Mouse (Mus musculus): ENCODE results near the gene Efcab2. TPM values are rescaled to one million over a fixed set of nuclear protein-coding genes. Genes with fewer than 3 reads are reported as not detected.

The Efcab2 gene
- total RNA-seq, 2 experiments from 2014 or later: 6.4 to 6.5 TPM

DNA sequence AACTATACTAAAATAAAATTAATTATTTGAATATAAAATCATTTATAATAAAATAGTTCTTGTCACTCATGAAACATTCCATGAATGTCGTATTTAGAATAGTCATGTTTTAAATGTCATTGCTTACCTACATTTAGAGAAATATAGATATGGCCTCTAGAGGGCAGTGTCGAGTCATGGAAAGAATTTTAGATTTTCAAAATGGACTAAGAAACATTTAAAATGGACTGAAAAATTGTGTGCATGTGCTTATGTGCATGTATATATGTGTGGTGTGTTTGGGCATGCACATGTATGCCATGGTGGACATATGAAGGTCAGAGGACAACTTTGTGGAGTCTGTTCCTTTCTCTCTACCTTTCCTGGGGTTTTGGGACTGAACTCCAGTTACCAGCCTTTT, 62.4 kb downstream of the Efcab2 start:
- no peak for DNase-seq (ENCODE audit: low spot score in 2 of 2)

- no peak for DNase-seq (ENCODE audit: low spot score in 2 of 2)
Measured at GRCm38 (mm10) chr1:178483854-178484253, 78.0 kb downstream of the Efcab2 start.

DNA sequence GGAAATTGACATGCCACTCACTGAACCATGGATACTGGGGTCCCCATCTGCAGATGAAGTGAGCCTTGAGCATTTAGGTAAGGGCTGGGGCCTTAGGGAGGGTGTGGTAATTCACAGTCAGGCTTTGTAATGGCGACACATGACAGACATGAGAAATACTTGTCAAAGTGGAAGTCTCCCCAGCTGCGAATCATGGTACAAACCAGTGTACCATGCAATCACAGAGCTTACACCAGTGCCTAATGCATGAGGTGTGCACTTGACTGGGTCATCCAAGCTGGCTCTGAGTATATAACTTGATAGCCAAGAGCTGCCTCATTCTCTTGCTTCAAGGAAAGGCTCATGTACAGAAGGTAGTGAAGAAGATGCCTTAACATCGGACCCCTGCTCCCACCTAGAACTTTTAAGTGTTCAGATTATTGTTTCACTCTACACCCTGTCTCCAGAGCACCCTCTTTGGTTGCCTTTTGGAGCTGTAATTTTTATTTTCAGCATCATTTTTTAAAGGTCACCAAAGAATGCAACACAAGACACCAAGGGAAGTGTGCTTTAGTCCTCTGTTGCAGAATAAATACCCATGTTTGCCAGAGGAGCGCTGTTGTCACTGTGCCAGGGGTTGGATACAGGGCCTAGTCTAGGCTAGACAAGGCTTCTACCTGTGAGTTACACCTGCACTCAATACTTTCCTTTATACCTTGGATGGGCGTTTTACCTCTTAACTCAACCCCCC, 79.4 kb downstream of the Efcab2 start:
- no peak for DNase-seq (ENCODE audit: low spot score in 2 of 2)

DNA sequence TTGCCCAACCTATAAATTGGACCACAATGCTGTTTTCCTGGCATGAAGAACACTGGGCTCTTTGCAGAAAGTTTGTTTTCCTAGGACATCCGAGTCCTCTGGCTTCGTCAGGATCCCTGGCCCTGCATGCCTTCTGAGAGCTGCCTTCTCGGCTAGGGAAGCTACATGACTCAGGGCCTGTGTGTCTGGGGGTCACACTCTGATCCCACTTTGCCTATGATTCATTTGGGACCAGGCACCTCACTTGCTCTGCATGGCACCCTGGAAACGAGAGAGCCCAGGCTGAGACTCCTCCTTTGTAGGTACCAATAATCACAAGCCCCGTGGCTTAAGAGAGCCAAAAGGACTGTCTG, 80.0 kb downstream of the Efcab2 start:
- no peak for DNase-seq (ENCODE audit: low spot score in 2 of 2)

GRCm38 (mm10) chr1:178486828-178487227, 80.9 kb downstream of the Efcab2 start:
- DNase-seq (ENCODE audit: low spot score in 2 of 2): no peak

DNA sequence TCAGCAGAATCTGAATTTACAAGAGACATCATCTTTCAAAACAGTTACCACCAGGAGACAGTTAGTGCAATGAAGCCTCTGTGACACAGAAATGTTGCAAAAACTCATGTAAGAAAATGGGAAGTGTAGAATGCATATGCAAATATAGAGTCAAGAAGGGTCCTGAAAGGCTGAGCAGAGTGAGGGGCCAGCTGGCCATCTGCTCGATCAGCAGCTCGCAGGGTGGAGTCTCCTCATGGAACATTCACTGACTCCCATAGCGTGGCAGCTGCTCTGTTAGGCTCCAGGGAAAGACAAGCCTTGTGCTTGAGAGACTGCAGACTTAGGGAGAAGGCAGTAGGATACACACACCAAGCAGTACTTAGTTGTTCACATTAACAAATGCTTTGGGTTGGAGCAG, 83.2 kb downstream of the Efcab2 start:
- no peak for DNase-seq (ENCODE audit: low spot score in 2 of 2)

DNA sequence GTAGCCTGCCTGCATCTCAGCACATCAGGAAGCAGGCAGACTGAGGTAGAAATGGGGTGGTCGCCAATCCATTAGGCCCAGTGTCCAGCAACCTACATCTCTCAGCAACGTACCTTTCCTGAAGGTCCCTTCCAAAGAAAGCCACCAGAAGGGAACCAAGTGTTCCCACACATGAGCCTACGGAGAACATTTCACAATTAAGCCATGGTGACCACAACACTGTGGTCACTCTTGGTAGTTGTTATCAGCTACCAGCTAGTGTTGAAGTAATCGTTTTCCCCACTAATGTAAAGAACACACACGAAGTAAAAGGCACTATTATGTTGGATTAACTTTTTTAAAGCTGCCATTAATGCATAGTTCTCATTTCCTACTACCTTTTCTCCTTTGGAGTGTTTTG, 85.8 kb downstream of the Efcab2 start:
- no peak for DNase-seq (ENCODE audit: low spot score in 2 of 2)

DNA sequence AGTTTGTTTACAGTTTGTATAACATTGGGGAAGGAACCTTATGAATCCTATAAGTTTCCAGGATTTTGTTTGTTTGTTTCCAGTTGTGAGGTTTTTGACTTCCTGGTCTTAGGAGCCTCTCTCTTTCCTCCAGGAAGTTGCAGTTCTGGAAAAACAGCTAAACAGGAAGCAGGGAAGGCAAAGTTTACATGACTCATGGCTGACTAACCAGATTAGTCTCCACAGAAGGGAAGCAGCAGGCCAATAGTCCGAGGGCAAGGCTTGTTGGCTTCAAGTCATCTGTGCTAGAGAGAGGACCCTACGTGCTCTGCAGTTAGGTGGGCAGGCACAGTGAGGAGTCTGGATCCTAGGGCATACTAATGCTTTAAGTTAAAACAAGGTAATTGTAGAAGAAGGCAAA, 86.6 kb downstream of the Efcab2 start:
- no peak for DNase-seq (ENCODE audit: low spot score in 2 of 2)

DNA sequence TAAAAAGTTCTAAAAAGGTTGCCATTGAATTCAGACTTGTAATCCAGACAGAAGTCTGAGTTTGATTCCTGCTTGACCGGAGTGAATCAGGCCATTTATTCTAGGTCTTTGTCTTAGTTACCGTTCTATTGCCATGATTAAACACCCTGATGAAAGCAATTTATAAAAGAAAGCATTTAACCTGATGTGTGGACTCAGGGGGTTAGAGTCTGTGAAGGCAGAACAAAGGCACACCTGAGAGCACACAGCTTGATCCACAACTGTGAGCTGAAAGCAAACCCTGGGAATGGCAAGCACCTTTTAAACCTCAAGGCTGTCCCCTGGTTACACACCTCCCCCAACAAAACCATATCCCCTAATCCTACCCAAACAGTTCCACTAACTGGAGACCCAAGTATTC, 90.3 kb downstream of the Efcab2 start:
- DNase-seq (ENCODE audit: low spot score in 2 of 2): no peak

- DNase-seq (ENCODE audit: low spot score in 2 of 2): no peak
Measured at GRCm38 (mm10) chr1:178496841-178497240, 91.0 kb downstream of the Efcab2 start.

DNA sequence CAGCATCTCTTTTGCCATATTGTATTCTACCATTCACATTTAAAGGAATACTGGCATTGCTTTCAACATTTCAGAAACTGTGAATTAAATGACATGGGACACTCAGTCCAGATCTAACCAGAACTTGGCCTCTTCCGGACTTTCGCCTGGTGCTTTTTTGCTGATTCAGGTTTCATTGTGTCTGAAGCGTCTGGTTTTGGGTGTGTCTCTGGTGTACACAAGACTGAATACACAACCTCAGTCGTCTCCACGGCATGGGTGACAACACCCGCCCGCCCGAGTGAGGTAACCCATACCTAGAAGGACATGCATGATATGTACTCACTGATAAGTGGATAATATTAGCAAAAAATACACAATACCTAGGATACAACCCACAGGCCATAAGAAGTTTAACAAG, 101.1 kb downstream of the Efcab2 start:
- no peak for DNase-seq (ENCODE audit: low spot score in 2 of 2)

- no peak for DNase-seq (ENCODE audit: low spot score in 2 of 2)
Measured at GRCm38 (mm10) chr1:178512323-178513031, 106.6 kb downstream of the Efcab2 start.

DNA sequence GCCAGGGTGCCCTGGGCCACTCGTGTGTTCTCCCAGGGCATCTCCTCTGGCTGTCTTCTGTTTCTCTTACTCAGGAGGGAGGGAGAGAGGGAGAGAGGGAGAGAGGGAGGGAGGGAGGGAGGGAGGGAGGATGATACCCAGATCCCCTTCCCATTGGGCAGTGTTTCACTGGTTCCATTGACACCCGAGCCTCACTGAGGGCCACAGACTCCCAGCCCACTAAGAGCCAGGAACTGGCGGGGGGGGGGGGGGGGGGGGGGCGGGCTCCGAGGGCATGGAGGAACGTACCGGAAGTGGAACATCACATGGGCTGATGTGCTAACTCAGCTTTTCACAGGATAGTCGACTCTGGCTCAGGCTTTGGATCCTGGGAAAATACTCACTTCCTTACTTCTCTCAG, 108.1 kb downstream of the Efcab2 start:
- no peak for DNase-seq (ENCODE audit: low spot score in 2 of 2)

DNA sequence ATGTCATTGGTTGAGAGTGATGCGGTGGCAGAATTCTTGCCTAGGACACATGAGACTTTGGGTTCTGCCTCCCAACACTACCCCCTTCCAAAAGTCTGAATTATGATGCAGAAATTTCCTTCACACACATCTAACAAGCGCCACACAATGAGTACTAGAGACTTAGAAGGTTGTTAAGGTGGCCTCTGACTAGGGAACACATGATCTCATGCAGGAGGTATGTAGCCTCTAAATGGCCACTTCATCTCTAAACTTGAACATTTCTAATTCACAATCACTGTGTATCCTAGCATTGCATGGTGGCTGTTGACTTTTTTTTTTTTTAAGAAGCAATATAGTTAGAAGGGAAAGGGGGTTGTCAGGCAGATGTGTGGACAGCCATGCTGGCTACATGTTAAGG, 110.0 kb downstream of the Efcab2 start:
- DNase-seq (ENCODE audit: low spot score in 2 of 2): no peak

- DNase-seq (ENCODE audit: low spot score in 2 of 2): no peak
Measured at GRCm38 (mm10) chr1:178522389-178522788, 116.5 kb downstream of the Efcab2 start.

- DNase-seq (ENCODE audit: low spot score in 2 of 2): no peak
Measured at GRCm38 (mm10) chr1:178523152-178523551, 117.3 kb downstream of the Efcab2 start.

DNA sequence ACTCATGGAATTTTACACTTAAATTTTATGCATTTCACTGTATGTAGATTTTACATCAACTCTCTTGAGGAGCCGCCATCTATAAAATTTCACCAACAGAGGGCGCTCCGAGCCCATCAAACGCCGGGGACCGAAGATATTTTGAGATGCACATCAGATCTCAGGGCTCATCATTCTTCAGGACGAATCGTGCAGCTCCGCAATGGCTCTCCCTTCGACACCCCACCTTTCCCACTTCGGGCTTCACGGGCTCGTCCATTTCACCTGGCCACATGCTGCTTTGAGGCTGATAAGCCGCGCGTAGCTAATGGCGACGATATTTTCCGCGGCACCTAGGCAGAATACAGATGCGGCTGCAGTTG, 121.3 kb downstream of the Efcab2 start:
- peak; percentile 54 to 63 for DNase-seq (ENCODE audit: low spot score in 2 of 2)

- peak; percentile 29 to 39 for DNase-seq (ENCODE audit: low spot score in 2 of 2)
Measured at GRCm38 (mm10) chr1:178527547-178528361, 121.9 kb downstream of the Efcab2 start.

DNA sequence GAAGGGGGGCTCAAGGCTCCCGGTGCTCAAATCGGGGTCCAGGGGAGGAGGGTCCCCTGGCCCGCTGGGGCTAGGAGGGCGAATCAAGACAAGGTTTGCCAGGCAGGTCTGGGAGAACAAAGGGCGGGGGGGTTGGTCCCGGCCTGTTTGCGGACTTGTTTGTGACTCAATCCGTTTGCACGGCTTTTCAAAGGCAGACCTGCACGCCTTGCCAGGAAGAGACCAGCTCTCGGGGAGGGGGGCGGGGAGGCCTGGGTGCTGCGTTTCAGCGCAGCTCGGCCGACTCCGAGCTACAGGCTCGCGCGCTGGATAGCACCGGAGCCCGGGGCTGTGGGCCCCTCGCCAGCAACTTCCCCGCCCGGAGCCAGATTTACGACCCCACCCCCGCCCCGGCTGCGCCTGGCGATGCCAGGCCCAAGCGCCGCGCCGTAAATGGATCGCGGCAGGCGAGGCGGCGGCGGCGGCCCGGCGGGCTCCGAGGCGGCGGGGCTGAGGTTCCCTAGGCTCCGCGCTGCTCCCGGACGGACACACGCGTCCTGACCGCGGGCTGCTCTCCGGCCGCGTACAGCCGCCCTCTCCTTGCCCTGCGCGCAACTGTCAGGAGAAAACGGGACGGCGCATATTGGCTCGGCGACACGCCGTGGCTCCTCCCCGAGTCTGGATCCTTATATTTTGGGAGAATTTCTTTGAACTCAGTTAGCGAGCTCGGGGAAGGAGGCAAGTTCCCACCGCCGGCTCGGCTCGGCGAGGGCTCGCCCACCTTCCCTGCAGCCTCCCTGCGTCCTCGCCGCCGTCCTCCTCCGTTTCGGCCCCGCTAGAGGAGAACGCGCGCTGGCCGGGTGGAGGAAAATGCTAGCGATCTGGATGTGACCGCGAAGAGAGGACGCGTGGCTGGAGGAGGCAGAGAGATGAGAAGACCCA, 122.8 kb downstream of the Efcab2 start, which contains the start of gene Kif26b:
Kif26b (plus strand) TSS at position 695 of the 921 bp plus-strand sequence.
- DNase-seq (ENCODE audit: low spot score in 2 of 2): peak; percentile 39 to 49

- peak in 1 of 2 experiments; percentile 14 for DNase-seq (ENCODE audit: low spot score in 2 of 2)
Measured at GRCm38 (mm10) chr1:178529512-178530300, 123.8 kb downstream of the Efcab2 start.
